Mouse (Mus musculus): ENCODE data around the gene Opn3. TPM values are rescaled to one million over a fixed set of nuclear protein-coding genes. Genes with fewer than 3 reads are reported as not detected.
A peak's percentile ranks its signal among the peaks of the same experiment; 100 is the strongest.

Opn3 gene
- polyA plus RNA-seq, 1 experiment: 1.6 TPM

DNA sequence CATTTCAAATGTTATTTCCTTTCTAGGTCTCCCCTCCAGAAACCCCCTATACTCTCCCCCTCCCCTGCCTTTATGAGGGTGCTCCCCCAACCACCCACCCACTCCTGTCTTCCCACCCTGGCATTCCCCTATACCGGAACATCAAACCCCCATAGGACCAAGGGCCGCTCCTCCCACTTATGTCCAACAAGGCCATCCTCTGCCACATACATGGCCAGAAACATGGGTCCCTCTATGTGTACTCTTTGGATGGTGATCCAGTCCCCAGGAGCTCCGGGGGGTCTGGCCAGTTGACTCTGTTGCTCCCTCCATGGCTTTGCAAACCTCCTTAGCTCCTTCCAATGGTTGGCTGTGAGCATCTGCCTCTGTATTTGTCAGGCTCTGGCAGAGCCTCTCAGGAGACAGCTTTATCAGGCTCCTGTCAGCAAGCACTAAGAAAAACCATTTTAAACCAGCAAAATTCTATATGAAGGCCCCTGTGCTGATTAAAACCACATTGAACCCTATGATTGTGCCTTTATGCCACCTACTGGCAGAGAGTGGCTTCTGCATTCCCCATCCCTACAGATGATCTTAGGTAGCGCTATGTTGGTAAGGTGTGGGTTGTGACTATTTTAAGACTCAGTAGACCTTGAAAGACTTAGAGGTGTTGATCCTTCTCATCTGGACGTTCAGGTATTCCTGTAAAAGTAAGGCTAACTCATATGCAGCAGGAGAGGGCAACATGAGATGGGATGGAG, 23.7 kb downstream of the Opn3 start:
- 61% methylated on average over 5 of the region's 5 CpGs for WGBS
- DNase-seq (ENCODE audit: low read depth, low spot score): no peak

DNA sequence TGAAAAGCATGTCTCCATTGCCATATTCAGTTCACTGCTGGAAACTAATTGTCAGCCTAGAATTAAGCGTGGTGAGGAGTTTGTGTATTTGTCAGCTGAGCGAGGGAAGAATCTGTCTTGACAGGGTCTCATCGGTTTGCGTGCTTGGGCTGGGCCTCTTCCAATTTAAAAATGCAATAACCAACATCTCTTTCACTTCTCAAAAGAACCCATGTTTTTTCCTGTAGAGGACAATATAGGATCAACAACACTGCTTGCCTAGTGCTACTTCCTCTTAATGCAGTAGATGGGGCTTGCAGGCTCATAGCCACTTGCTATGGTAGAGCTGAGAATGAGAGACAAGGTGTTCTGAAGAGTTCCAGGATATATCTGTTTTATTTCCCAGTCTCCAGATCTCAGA, 32.7 kb downstream of the Opn3 start:
- WGBS: 82% methylated on average over 4 of the region's 4 CpGs
- DNase-seq (ENCODE audit: low read depth, low spot score): no peak

DNA sequence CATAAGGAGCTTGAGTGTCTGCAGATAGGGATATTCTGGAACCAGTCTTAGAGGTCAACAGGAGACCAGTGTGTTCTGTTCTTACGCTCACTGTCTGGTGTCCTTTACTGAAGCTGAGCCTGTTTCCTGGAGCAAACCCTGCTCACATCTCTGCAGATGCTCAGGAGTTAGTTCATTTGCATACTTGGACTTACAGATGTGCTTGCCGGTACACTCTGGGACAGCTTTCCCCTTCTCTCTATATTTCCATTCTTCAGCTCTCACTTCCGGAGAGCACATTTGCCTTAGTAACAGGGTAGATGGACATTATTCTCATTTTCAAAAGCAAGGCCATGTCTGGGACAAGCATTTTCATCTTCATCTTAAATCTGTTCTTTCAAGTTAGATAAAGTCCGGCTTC, 44.0 kb downstream of the Opn3 start:
- no peak for DNase-seq (ENCODE audit: low read depth, low spot score)
- 95% methylated on average over 4 of the region's 4 CpGs for WGBS

DNA sequence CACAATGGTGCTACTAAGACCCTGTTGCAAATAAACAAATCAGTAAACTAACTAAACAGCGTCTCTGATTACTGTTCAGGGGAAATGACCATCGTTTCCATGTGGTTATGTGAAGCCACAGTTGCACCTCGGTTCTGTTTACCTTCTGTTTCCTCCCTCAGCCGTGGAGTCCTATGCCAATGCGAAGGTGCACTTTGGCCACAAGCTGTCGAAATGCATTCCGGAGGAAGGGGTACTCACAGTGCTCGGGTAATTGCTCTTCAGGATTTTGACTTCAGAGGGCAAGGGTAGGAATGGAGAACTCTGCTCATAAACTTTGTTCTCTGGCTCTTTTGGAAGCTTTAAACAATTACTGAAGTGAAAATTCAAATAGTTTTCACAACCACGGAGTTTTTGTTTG, 45.6 kb downstream of the Opn3 start:
- no peak for DNase-seq (ENCODE audit: low read depth, low spot score)
- 10% methylated on average over 9 of the region's 9 CpGs for WGBS

DNA sequence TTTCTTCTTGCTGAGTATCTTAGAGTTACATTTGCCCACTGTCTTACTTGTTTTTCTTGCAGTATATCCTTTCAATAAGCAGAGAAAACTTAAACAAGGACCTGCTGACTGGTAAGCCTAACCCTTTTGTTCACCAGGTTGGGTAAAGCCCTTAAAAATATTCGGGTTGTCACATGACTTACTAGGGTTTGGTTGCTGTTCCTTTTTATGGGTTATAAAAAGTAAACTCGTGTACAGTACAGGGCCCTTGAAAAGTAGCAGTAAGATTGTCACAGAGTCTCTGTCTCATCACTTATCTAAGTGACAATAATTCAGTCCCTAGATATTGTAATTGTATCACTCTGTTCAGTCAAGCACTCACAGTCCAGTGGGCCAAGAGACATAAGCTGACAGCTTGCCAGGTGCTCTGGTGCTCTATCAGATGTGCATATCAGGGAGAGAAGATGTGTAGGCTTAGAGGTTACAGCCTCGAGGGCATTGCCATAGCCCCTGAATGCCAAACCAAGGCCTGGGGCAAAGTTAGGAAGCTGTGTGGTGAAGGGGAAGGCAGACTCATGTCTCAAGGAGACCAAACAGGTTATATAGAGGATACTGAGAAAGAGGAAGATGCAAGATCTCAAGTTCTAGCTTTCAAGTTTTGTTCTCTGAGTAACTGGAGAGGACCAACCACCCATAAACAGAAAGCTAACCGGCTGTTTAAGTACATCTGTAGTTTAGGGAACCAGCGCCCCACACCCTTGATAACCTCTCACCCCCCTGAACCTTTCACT, 48.9 kb downstream of the Opn3 start:
- DNase-seq (ENCODE audit: low read depth, low spot score): no peak
- WGBS: 31% methylated on average over 5 of the region's 5 CpGs

DNA sequence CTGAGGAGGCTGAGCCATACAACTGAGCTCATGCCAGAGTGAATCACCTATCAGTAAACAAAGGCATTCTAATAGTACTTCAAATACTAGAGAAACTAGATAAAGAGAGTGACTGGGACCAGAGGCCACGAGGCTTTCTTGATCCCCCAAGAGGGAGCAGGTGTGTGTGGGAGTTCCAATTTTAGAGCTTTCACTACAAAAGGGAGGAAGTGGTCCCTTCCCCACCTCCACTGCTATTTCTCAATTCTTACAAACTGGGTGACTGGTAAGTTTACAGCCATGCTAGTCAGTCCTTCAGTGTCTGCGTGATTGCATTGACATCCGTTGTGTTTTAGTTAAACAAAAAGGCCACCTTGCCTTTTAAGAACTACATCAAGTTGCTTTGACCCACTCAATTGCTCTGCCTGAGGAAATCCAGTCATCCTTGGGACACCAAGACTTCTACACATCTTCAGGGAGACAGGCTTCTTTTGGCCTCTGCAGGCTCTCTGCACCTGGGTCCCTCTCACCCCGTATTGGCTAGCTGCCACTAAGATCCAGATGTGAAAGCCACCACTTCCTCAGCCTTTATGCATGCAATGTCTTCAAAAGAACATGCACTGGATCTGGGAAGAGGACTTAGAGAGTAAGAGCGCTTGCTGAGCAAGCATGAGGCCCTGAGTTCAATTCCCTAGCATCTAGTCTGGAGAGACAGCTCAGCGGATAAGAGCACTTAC, 52.0 kb downstream of the Opn3 start:
- WGBS: 70% methylated on average over 6 of the region's 6 CpGs
- no peak for DNase-seq (ENCODE audit: low read depth, low spot score)

DNA sequence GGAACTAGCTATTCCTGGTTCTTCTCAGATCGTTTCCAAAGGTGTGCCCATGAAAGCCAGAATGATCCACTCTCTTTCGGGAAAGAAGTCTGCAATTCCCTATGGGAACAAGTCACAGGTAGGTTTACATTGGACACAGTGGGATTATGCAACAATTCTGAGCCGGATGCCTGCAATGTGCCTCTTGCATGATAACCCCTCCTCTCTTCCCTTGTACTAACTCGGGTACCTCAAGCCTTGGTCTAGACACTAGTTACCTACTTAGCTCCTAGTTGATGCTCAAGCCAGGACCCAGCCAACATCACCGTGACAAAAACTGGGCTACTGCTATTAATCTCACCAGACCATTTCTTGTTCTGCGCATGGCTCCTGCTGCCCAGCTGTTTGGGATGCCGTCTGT, 53.5 kb downstream of the Opn3 start:
- no peak for DNase-seq (ENCODE audit: low read depth, low spot score)
- WGBS: 84% methylated on average over 7 of the region's 7 CpGs

DNA sequence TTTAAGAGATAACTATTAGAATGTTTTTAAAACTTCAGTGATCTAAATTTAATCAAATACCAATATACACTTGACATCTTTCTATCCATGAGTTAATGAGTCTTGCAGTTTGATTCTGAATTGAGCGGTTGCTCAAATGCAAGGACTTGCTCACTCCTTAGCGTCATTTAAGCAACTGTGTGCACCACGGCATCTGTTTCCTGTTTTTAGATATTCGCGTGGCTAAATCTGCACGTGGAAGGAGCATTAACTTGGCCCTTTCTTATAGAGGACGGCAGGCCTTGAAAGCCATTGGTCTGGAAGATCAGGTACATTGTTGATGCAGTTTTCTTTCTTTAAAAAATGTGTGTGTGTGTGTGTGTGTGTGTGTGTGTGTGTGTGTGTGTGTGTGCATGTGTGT, 54.9 kb downstream of the Opn3 start:
- DNase-seq (ENCODE audit: low read depth, low spot score): no peak
- WGBS: 70% methylated on average over 7 of the region's 7 CpGs

DNA sequence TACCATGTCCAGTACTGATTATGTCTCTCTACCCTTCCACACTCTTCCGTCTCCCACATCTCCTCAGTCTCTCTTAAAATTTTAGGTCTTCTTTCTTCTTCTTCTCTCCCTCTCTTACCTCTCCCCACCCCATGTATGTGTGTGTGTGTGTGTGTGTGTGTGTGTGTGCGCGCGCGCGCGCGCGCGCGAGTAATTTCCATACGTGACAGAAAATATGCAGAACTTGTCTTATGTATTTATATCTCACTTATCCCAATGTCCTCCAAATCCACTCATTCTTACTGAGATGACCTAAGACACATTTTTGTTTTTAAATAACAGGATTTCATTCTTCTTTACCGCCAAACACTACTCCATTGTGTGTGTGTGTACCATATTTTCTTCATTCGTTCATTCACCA, 60.1 kb downstream of the Opn3 start:
- 87% methylated on average over 14 of the region's 14 CpGs for WGBS
- no peak for DNase-seq (ENCODE audit: low read depth, low spot score)

DNA sequence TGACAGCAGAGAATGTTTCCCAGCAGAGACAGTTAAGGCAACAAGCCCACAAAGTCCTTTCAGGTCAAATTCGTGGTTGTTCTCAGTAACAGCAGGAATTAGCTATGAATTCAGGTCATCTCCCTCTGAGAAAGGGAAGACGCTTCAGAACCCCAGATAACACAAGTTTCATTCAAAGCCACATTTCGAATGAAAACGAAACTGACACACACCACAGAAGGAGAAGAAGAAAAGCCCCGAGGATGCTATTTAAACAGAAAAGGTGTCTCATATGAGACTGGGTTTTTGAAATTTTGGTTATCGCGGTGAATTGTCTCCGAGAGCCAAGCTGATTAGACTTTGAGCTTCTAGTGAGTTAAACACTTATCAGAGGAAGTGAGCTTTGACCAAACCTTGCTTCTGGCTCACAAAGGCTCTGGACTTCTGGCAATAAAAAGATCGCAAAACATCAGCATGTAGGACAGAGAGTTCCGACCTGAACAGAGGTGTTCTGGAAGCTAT, 60.8 kb downstream of the Opn3 start:
- no peak for DNase-seq (ENCODE audit: low read depth, low spot score)

DNA sequence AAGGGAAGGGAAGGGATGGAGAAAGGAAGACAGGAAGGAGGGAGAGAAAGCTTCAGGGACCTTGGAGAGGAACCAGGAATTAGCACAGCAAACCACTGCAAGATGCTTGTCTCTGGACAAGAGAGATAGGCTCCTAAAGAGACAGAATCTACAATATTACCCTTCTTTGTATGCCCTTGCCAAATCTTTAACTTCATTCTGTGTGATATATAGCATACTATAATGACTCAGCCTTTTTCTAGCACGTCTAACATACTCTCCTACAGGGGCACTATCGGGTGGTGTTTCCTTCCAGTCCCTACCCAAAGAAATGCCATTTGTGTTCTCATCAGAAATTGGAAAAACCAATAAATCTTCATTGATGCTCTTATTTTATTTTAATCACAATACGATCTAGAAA, 61.5 kb downstream of the Opn3 start:
- no peak for DNase-seq (ENCODE audit: low read depth, low spot score)
- WGBS: 73% methylated on average over 3 of the region's 3 CpGs

More for the DNA sequence above, 60.8 kb downstream of the Opn3 start:
- 22% methylated on average over 10 of the region's 10 CpGs for WGBS

DNA sequence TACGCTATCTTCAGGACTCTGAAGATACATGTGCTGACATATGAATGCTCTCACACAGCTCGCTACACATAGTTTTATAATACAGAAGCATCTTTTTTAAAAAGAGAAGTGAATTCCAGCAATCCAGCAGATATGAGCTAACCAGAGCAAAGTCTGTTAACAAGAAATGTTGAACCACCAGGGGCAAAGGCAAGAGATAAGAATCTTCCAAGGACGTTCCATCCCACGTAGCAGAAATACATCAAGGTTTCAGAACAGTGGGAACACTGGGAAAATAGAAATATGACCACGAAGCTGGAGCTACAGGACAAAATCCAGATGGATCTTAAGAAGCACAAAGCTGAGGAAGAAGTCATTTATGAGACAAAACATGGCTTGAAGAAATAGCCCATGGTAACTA, 62.2 kb downstream of the Opn3 start:
- 81% methylated on average over 5 of the region's 5 CpGs for WGBS
- no peak for DNase-seq (ENCODE audit: low read depth, low spot score)

DNA sequence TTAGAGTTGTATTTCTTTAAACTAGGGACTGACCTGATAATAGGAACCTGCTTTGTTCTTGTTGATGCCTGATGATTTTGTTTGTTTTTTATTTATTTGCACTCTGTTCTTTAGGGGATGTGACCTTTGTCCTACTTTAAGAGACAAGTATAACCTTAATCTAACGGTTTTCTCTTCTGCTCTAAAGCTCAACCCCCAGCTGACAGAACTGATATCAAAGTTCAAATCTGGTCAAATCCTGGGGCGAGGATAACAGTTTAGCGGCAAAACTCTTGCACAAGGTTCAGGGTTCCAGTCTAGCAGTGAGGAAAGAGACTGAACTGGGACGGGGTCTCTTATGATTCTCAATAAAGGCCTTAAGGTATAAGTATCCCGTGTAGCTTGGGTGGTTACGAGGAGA, 63.3 kb downstream of the Opn3 start:
- WGBS: 80% methylated on average over 6 of the region's 6 CpGs
- DNase-seq (ENCODE audit: low read depth, low spot score): no peak

DNA sequence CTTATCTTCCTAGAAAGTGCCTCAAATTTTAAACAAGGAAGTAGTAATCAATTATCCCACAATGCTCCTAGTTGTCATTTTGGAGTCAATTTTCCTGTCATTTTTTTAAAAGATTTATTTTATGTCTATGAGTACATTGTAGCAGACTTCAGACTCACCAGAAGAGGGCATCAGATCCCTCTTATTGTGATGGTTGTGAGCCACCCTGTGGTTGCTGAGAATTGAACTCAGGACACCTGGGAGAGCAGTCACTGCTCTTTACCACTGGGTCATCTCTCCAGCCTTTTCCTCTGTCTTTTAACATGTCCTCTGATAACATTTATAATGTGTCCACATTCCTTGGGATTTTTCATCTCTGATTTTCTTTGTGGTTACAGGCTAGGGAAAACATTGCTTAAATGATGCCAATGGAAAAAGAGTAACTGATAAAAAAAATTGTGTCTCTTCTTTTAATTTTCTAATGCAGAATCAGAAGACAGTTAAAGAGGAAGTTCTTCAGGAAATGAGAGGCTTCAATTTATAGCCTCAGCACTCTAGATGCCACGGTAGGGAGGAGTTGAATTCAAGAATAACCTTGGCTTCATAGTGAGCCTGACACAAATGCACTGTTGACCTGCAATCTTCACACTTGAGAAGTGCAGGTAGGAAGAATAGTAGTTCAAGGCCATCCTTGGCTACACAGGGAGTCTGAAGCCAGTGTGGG, 66.4 kb downstream of the Opn3 start:
- 34% methylated on average over 1 of the region's 1 CpGs for WGBS
- no peak for DNase-seq (ENCODE audit: low read depth, low spot score)

DNA sequence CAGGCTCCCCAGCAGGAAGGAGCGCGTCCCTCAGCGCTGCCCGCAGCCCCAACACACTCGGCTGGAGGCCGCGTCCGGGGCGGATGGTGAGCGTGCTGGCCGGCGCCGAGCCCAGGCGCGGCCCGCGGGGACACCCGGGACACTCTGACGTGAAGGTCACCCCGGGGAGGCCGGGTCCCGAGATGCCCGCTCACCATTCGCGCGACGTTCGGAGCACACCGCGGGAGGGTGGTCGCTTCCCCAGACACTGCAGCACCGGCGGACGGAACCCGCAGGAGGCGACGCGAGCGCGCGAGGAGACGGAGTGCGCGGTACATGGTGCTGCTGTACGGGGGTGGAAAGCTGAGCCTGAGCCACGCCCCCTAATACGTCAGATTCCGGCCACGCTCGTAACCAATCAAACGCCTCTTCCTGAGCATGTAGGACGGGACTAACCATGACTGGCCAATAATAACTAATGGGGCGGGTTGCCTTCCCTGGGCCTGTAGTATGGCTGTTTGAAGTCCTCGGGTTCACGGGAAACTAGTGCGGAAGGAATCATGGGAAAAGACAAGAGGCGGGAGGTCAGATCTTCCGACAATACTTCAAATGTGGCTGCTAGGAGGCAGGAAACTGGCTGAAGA, 67.2 kb downstream of the Opn3 start, which contains the start of gene Fh1:
Gene Fh1 (minus strand): TSS at position 379 of the 623 bp plus-strand sequence.
- peak; percentile 97 for DNase-seq (ENCODE audit: low read depth, low spot score)
- under 1% methylated on average over 58 of the region's 58 CpGs for WGBS

DNA sequence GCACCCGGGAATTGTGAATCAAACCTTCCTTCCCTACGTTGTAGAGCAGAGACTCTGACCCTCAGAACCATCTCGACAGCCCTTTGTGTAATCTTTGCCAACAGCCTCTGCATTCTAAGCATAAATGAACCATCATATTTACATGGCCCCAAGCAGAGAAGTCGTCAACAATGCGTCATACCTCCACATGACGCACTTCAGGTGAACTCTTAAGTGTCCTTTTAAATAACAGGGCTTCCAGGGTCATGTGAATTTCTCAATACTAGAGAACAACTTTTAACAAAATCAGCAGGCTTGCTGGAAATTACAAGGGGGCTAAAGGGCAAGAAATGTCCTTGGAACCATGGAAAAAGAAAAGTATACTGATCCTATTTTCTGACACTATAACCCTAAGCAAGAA, 68.9 kb downstream of the Opn3 start:
- 61% methylated on average over 6 of the region's 6 CpGs for WGBS
- no peak for DNase-seq (ENCODE audit: low read depth, low spot score)

DNA sequence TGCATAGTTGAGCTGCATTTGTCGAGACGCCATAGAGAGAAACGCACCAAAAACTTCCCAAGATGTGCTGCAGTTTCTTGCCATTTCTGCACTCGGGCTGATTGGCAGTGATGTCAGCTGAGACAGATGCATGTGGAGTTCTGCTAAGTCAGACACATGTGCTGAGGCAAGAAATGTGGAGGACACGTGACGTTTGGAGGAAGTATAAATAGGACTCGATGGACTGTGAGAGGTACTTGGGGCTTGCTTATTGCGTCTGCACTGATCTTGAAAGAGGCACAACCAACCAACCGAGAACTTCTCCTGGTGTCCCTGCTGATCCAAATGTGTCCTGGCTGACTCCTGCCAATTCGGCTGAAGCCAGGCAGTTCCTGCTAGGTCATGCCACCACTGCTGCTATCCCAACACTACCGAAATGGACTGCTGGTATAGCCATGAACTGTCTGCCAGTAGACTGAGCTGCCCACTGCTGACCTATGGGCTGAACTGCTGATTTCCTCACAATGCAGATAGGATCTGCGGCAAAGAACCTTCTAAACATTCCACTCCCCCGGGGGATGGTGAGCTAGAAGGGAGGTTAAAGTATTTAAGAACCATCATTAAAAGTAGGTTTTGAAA, 72.7 kb downstream of the Opn3 start, which contains the start of gene Kmo:
Gene Kmo (plus strand): TSS at position 568 of the 618 bp plus-strand sequence.
- no peak for DNase-seq (ENCODE audit: low read depth, low spot score)
- WGBS: 90% methylated on average over 13 of the region's 13 CpGs

DNA sequence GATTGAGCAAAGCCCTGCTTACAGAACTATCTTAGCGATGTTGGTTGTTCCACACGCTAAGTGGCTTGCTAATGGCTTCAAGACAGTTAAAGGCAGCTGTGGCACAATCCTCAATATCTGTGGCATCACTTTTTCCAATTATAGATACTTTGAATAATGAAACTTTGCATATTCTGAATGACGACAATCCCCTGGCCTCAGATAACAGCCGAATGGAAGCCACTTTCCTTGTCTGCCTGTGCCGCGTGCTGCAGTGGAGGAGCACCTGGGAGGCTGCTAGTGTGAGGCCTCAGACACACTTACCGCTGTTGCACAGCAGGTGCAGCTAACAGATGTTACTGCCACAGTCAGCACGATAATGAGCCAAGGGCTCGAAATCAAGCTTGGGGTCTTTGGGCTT, 77.6 kb downstream of the Opn3 start:
- no peak for DNase-seq (ENCODE audit: low read depth, low spot score)
- 96% methylated on average over 9 of the region's 9 CpGs for WGBS
